Mouse (Mus musculus) right cerebral cortex, postnatal 14 days (tissue): ENCODE measurements at regions not wholly inside any gene's neighbourhood (a gene's known extent, or its start where the extent isn't known, plus 50 kb on each side); places are given as distances from the start of the nearest gene placed in this dataset.

Experiments used
- DNase-seq: peaks from one replicate; pipeline ENCODE4 v3.0.0; 2022

- DNase-seq: peak; percentile 50
Observed at GRCm38 (mm10) chr5:120251697-120252401, 135.6 kb downstream of the Rbm19 start.

DNA sequence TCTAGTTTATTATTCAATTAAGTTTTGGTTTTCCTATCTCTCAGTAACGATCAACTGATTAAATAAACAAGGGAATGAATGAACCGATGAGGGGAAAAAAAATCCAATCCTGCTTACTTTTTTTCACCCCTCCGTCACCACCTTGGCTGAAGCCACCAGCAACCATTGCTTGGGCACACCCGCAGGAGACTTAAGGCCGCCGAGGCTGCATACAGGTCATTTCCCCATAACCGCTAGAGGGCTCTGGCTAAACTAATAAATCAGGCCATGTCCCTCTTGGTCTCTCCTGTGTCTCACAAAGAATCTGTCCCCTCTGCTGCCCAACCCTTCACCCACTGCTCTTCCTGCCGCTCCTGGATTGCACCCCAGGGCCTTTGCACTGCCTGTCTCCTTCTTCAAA lies 136.3 kb downstream of the Rbm19 start:
- no peak for DNase-seq

GRCm38 (mm10) chr5:120262715-120263273 lies 146.5 kb downstream of the Rbm19 start:
- no peak for DNase-seq

DNA sequence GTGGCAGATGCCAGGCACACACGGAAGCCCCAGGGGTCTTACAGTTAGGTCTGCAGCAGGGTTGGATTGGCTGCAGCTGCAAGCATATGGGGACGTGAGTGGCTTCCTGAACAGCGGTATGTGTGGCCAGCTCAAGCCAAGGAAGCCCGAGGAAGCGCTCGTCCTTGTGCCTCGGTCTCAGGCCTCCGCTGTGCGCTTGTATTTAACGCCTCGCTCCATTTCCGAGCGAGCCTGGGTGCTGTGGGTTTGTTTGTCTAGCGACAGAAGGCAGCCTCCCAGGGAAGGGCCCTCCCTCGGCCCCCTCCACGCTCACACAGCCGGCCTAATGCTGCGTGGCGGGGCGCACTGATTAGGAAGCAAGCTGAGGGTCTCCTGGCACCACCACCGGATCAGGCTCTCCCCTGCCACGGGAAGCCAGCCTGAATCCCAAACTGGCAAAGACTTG lies 153.2 kb downstream of the Rbm19 start:
- no peak for DNase-seq

- no peak for DNase-seq
Observed at GRCm38 (mm10) chr5:120270887-120271616, 154.8 kb downstream of the Rbm19 start.

GRCm38 (mm10) chr5:120276229-120276628 lies 155.3 kb upstream of the Lhx5 start:
- no peak for DNase-seq

DNA sequence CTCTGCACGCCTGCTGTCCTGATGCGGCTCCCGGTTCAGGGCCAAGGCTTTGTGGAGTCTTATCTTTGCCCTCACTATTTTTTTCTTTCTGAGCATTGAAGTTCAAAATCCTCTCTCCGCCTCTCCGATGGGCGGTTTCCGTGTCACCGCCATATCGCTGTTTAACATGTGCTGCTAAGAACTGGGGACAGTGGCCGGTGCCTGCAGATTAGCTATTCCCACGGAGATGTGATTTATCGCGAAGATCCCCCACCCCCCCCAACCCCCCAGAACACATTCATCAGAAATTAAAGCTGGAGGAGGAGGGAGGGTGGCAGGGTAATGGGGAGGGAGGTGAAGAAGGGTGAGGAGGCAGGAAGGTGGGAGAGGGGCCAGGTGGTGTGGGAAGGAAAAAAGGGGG lies 151.2 kb upstream of the Lhx5 start:
- no peak for DNase-seq

GRCm38 (mm10) chr5:120280991-120281602 lies 150.4 kb upstream of the Lhx5 start:
- DNase-seq: no peak

DNA sequence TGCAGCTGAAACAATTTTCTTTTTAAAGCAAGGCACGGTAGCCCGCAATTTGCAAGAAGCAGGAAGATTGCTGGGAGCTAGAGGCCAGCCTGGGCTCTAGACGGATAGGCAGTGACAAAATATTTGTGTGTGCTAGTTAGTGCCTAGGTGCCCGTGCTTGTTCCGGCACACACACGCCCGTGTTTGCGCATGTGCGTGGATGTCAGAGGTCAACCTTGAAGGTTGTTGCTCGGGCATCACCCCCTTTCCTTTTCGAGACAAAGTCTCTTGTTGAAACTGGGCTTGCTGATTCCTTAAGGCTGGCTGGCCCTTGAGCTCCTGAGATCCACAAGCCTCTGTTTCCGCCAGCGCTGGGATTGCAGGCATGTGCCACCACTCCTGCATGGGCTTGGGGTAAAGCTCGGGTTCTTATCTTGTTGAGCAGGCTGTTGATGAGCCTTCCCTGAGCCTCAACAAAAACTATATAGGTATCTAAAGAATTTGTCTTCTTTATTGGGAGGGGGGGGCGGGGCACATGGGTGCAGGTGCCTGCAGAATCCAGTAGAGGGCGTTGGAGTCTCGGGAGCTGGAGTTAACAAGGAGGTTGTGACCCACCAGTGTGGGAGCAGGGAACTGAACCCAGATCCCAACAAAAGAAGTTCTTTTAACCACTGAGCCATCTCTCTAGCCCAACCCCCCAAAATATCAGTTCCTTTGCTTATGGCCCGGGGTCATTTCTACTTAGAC lies 149.5 kb upstream of the Lhx5 start:
- no peak for DNase-seq

DNA sequence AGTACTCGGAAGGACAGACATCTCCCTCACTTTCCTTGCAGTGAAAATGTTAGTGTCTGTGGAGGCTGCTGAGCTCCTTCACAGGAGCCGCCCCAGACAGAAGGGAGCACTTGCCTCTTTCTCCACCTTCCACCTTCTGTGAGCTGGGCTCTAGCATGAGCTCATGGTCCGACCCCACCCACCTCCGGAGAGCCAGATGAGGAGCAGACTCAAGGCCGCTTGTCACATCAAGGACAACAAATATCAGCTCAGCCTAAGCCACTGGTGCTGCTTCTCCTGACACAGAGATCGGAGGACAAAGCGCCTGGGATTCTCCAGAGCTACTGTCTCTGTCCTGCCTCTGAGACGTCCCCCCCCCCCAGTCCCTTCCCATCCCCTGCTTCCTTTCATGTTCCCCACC lies 146.9 kb upstream of the Lhx5 start:
- DNase-seq: no peak

GRCm38 (mm10) chr5:120285036-120285435 lies 146.5 kb upstream of the Lhx5 start:
- DNase-seq: no peak

- no peak for DNase-seq
Observed at GRCm38 (mm10) chr5:120286787-120287186, 144.7 kb upstream of the Lhx5 start.

- no peak for DNase-seq
Observed at GRCm38 (mm10) chr5:120288036-120288684, 143.3 kb upstream of the Lhx5 start.

- DNase-seq: no peak
Observed at GRCm38 (mm10) chr5:120294526-120295078, 136.9 kb upstream of the Lhx5 start.

- DNase-seq: no peak
Observed at GRCm38 (mm10) chr5:120297190-120297589, 134.3 kb upstream of the Lhx5 start.

- no peak for DNase-seq
Observed at GRCm38 (mm10) chr5:120297665-120298282, 133.7 kb upstream of the Lhx5 start.

GRCm38 (mm10) chr5:120301672-120302071 lies 129.8 kb upstream of the Lhx5 start:
- no peak for DNase-seq

GRCm38 (mm10) chr5:120302307-120302706 lies 129.2 kb upstream of the Lhx5 start:
- DNase-seq: no peak

GRCm38 (mm10) chr5:120304295-120304701 lies 127.2 kb upstream of the Lhx5 start:
- no peak for DNase-seq

DNA sequence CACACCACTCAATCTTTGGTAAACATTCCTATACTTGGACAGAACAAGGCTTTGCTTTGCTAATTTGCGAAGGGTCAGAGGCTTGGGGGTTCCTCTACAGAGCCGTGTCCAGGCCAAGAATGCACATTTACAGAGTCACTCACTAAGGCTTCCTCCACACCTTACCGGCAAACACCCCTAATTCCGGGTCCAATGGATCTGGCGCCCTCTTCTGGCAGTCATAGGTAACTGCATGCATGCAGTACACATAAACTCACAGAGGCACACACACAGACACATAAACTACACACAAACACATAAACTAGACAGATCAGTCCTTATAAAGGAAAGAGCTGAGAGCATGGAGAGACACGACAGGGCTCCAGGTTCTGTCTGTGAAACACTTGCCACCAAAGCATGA lies 119.2 kb upstream of the Lhx5 start:
- DNase-seq: no peak

- no peak for DNase-seq
Observed at GRCm38 (mm10) chr5:120313984-120314383, 117.5 kb upstream of the Lhx5 start.

DNA sequence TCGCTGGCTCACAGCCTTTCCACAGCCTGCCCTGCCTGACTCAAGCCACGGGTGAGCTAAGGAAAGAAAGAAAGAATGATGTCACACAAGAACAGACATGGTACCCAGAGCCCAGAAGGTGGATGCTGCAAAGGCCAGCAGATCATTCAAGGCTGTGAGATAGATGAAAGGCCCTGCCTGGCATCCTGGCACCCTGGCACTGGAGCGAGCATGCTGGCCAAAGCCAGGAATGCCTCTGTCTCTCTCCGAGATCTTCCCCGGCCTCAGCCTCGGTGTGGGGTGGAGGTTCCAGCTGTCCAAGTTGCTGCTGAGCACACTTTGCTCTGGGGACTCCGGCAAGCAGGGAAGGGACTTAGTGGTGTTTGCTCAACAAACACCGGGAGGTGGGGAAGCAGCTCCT lies 116.4 kb upstream of the Lhx5 start:
- DNase-seq: no peak
